Mouse (Mus musculus) liver, embryonic 11.5 days (tissue): ENCODE results near the gene Pkp3. TPM values are rescaled to one million over a fixed set of nuclear protein-coding genes. Genes with fewer than 3 reads are reported as not detected.

ENCODE experiments used
- ATAC-seq: fragments of 200-750 bp; cut with Nextera tagmentation; replicated peaks from 2 replicates; pipeline ENCODE4 v1.8.0; 2017; ENCODE audit warnings: moderate number of reproducible peaks, mild to moderate bottlenecking, moderate TSS enrichment, moderate library complexity; ENCODE audit not compliant: low FRiP score
- DNase-seq: peaks from one replicate; pipeline ENCODE4 v3.0.0-alpha.2; 2017; ENCODE audit warnings: low spot score
- H3K27ac ChIP-seq: fragments of 300-500 bp; sonication (generic); 2 replicates; pipeline ENCODE4 v1.5.1; 2014; ENCODE audit warnings: mild to moderate bottlenecking, low read depth, low read length, control low read depth
- H3K27me3 ChIP-seq: fragments of 300-500 bp; sonication (generic); replicated peaks from 2 replicates; pipeline ENCODE4 v1.6.1; 2014; ENCODE audit warnings: low read length, mixed read lengths; ENCODE audit not compliant: control insufficient read depth, insufficient read depth
- H3K36me3 ChIP-seq: fragments of 300-500 bp; sonication (generic); 2 replicates; pipeline ENCODE4 v1.6.1; 2014; ENCODE audit warnings: mild to moderate bottlenecking, low read length, moderate library complexity, mixed read lengths; ENCODE audit not compliant: control insufficient read depth, insufficient read depth
- H3K4me1 ChIP-seq: fragments of 300-500 bp; sonication (generic); replicated peaks from 2 replicates; pipeline ENCODE4 v1.6.1; 2014; ENCODE audit warnings: low read length, mixed read lengths; ENCODE audit not compliant: control insufficient read depth, insufficient read depth
- H3K4me2 ChIP-seq: fragments of 300-500 bp; sonication (generic); 2 replicates; pipeline ENCODE4 v1.6.1; 2014; ENCODE audit warnings: mild to moderate bottlenecking, control low read depth, moderate library complexity
- H3K4me3 ChIP-seq: fragments of 300-500 bp; sonication (generic); 2 replicates; pipeline ENCODE4 v1.5.1; 2014; ENCODE audit warnings: low read depth, low read length, control low read depth
- H3K9ac ChIP-seq: fragments of 300-500 bp; sonication (generic); 2 replicates; pipeline ENCODE4 v1.6.1; 2014; ENCODE audit warnings: low read depth, low read length, control low read depth
- H3K9me3 ChIP-seq: fragments of 300-500 bp; sonication (generic); 2 replicates; pipeline ENCODE4 v1.6.1; 2016; ENCODE audit warnings: low read length, inconsistent platforms, mixed read lengths; ENCODE audit not compliant: control insufficient read depth
- WGBS: fragments of 180-500 bp; shearing (Covaris S2); extraction: QIAGEN DNeasy Blood & Tissue Kit; methylation state at CpG from one replicate; pipeline ENCODE4 v1.1.7; 2014; 5-methylcytosine and 5-hydroxymethylcytosine counted together
- polyA plus RNA-seq: library from polyadenylated mRNA; unstranded; fragments of >200 nt; fragmentation: Nextera tagmentation; extraction: Ambion mirVana; gene quantifications from 2 replicates; pipeline ENCODE4 v1.2.1, GENCODE M21; 2014

The Pkp3 gene
- polyA plus RNA-seq, 1 experiment from 2014 or later: 1.9 TPM

DNA sequence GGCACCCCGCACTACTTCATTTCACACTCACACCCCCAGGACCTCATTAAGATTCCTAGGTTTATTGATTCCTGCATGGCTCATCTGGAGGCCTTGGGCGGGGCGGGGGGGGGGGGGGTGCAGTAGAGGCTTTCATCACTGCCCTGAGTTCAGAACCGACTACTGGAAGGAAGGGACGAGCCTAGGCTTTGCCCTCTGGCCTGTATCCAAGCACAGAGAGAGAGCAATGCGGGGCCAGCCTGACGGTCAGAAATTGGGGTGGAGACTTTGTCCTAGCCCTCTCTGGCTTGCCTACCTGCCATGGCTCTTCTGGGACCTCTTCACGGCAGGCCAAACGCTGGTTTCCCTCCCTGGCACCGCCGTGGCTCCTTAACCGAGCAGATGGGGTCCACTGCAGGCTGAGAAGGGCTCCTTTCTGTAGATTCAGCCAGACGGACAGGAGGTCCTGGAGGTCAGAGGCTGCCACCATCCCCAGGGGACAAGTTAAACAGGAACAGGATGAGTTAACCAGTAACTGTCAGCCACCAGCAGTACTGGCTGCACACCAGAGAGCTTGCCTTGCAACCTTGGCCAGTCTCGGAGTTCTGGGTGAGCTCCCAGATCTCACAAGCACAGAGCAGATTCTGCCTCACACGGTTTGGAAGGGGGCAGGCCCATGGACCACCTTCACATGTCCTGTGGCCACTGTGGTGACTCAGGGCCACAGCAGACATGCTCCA is 16.6 kb downstream of the Pkp3 start:
- WGBS: 59% methylated on average over 15 of the region's 15 CpGs
- Histone ChIP-seq H3K27ac (peak overlapping the region; percentile 57), H3K9me3 (no peaks in the 10 kb centered on the region), H3K27me3 (peaks cover 3% of the 10 kb centered on the region), H3K4me2 (peak overlapping the region; percentile 41), H3K9ac (peak overlapping the region; percentile 32; the same call in 1 of the 2 replicates), H3K36me3 (no peaks in the 10 kb centered on the region), H3K4me1 (peaks cover 29% of the 10 kb centered on the region), H3K4me3 (peak overlapping the region; percentile 25)
- no peak for DNase-seq
- no peak for ATAC-seq

DNA sequence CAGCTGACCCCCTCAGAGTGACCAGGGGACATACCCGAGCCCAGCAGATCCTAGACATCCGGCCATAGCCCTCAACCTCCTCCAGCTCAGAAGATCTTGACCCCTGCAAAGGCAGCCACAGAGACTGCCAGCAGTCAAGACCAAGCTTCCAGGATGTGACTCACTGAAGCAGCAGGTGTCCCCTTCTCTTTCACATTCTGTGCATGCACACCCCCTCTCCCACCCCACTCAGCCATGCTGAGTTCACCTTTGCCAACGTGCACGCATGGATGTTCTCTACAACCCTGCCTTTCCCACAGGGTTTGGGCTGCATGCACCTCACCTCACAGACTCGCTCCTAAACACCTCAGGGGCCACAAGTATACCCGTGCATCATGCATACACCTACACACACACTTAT is 18.0 kb downstream of the Pkp3 start:
- ATAC-seq: no peak
- H3K27me3 ChIP-seq: peaks cover 7% of the 10 kb centered on the region; the same call in 1 of the 2 replicates

DNA sequence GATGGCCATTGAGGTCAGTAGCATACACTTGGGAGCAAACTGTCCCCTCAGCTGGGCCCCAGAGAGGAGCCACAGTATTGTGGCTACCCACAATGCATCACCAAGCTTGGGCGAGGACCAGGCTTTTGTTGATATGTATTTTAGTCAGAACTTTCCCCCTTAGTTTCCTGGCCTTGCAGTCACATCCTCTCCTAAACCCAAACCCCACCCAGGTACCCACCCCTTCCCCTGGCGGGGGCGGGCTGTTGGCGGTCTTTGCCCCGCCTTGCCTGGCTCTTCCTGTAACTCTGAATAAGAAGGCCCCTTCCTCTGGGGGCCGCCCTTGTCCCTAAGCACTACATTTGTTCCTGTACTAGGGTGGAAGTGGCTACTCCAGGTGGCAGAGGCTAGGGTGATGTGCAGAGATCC is 18.6 kb downstream of the Pkp3 start:
- Histone ChIP-seq H3K4me1 (peaks cover 33% of the 10 kb centered on the region), H3K27ac (peak overlapping the region; percentile 60), H3K27me3 (peaks cover 7% of the 10 kb centered on the region; the same call in 1 of the 2 replicates), H3K9ac (0 out of 2 replicates have a peak overlapping the region, but pooled peaks have one; percentile 41), H3K36me3 (no peaks in the 10 kb centered on the region), H3K4me3 (peak overlapping the region; percentile 22), H3K9me3 (no peaks in the 10 kb centered on the region), H3K4me2 (peak overlapping the region; percentile 41)
- ATAC-seq (peak; percentile 64), DNase-seq (peak; percentile 71)
- 28% methylated on average over 6 of the region's 6 CpGs for WGBS

More for the DNA sequence above, 18.0 kb downstream of the Pkp3 start:
- 75% methylated on average over 6 of the region's 6 CpGs for WGBS
- DNase-seq: no peak
- Histone ChIP-seq H3K9me3 (no peaks in the 10 kb centered on the region), H3K4me1 (peaks cover 33% of the 10 kb centered on the region), H3K9ac (0 out of 2 replicates have a peak overlapping the region, but pooled peaks have one; percentile 41), H3K4me3 (peak overlapping the region; percentile 22), H3K4me2 (peak overlapping the region; percentile 41), H3K36me3 (no peaks in the 10 kb centered on the region), H3K27ac (peak overlapping the region; percentile 60)

DNA sequence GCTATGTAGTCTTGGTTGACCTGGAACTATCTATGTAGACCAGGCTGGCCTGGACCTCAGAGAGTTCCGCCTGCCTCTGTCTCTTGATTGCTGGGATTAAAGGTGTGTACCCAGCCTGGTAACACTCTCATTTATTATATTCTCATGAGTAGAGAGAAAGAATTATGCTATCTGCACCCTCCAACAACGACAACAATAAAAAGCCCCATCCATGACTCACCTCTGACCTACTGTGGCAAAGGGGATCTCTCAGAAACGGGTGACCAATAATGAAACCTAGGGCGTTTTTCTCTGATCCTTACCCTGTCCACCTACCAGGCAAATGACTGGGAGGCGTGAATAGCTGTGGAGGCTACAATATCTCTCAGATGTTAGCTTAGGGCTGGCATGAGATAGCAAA is 19.2 kb downstream of the Pkp3 start:
- no peak for ATAC-seq
- Histone ChIP-seq H3K4me3 (no peak overlapping the region), H3K36me3 (no peaks in the 10 kb centered on the region), H3K27me3 (peaks cover 10% of the 10 kb centered on the region; the same call in 1 of the 2 replicates), H3K9ac (no peak overlapping the region), H3K27ac (0 out of 2 replicates have a peak overlapping the region, but pooled peaks have one; percentile 5), H3K9me3 (no peaks in the 10 kb centered on the region), H3K4me2 (peak overlapping the region; percentile 41), H3K4me1 (peaks cover 30% of the 10 kb centered on the region)
- 74% methylated on average over 5 of the region's 5 CpGs for WGBS
- no peak for DNase-seq

DNA sequence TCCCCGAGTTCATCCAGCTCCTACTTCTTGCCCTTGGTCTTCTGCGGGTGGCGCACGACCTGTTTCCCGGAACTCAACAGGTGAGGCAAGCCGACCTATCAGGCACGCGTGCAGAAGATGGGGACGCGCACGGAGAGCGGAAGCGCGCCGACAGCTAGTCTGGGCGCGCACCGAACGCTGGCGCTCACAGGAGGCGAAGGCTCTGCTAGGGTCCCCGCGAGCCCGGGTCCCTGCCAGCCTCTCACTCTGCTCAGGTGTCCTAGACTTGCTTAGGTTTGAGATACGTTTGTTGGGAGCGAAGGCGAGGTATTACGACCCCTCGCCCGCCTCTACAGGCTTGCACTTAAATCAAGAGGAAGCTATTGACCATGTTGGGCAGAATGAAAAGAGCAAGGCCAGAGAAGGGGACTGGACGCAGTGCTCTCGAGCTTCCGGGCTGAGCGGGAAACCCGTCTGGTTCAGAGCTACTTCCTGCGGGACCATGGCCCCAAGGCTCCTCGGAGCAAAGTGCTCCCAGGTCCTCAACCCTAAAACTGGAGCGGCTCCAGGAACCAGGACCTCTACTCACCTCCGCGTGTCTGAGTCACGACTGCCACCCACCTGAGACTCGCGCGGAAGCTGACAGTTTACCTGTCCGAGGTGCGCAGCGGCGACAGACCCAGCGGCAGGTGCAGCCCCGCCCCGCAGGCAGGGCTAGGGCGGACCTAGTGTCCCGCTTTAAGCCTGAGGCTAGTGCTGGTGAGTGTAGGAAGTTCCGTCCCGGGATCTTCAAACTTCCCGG is 22.1 kb downstream of the Pkp3 start, which contains the start of gene Sigirr:
Gene Sigirr, minus strand, starts transcription at position 662 of the 781 bp plus-strand sequence.
- peak; percentile 69 for DNase-seq
- H3K4me2 ChIP-seq: peak within 1 kb of the TSS; percentile 88
- H3K4me3 ChIP-seq: peak within 1 kb of the TSS; percentile 50
- ATAC-seq: no peak
- H3K9me3 ChIP-seq: no peaks in the 10 kb centered on the region
- H3K9ac ChIP-seq: peak within 1 kb of the TSS; percentile 66
- no peak within 1 kb of the TSS for H3K27ac ChIP-seq
- WGBS: 2% methylated on average over 56 of the region's 56 CpGs
- peaks cover 10% of the 10 kb centered on the region; the same call in 1 of the 2 replicates for H3K27me3 ChIP-seq
- peaks cover 34% of the 10 kb centered on the region for H3K4me1 ChIP-seq
- H3K36me3 ChIP-seq: no peaks in the 10 kb centered on the region

DNA sequence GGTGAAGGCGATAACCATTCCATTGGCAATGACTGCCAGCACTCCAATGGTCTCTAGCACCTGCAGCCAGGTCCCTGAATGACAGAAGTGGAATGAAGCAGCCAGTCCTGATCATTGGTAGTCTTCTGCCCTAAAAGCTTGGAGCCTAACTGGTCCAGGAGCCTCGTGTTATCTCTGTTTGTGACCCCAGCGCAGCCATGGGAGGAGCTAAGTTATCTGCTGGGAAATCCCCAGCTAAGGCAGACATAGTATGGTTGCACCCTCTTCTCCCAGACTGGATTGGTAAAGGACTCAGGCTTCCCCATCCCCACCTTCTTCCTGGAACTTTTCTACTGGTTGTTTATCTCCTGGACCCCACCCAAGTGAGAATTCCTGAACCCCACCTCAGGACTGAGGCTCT is 25.1 kb downstream of the Pkp3 start:
- H3K36me3 ChIP-seq: no peaks in the 10 kb centered on the region
- H3K9me3 ChIP-seq: no peaks in the 10 kb centered on the region
- no peak overlapping the region for H3K9ac ChIP-seq
- peaks cover 17% of the 10 kb centered on the region for H3K4me1 ChIP-seq
- peak; percentile 67 for ATAC-seq
- no peak for DNase-seq
- peak overlapping the region; percentile 7; the same call in 1 of the 2 replicates for H3K27ac ChIP-seq
- H3K4me2 ChIP-seq: 0 out of 2 replicates have a peak overlapping the region, but pooled peaks have one; percentile 6
- 43% methylated on average over 3 of the region's 3 CpGs for WGBS
- H3K27me3 ChIP-seq: peaks cover 10% of the 10 kb centered on the region; the same call in 1 of the 2 replicates
- no peak overlapping the region for H3K4me3 ChIP-seq

DNA sequence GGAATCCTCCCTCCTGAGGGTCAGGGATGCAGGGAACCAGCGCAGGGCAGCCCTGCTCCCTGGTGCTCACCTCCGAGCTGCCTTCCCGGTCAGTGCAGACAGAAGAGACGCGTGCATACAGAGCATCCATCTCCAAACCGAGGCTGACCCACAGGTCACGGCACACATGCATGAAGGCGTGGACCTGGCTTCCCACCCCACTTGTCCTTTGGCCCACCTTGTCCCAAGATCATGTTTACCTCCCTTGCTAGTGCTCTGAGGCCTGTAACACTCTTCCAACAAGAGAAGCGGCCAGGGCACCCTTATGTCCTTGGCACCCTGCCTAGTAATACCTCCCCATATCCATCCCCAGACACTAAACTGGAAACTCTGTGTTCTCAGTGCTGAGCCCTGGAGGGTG is 37.9 kb downstream of the Pkp3 start:
- peaks cover 21% of the 10 kb centered on the region for H3K4me1 ChIP-seq
- H3K9me3 ChIP-seq: no peaks in the 10 kb centered on the region
- no peak overlapping the region for H3K9ac ChIP-seq
- 81% methylated on average over 9 of the region's 9 CpGs for WGBS
- H3K27ac ChIP-seq: no peak overlapping the region
- H3K4me3 ChIP-seq: no peak overlapping the region
- ATAC-seq: no peak
- DNase-seq: no peak
- H3K36me3 ChIP-seq: no peaks in the 10 kb centered on the region
- 0 out of 2 replicates have a peak, but pooled peaks cover 5% of the 10 kb centered on the region for H3K27me3 ChIP-seq
- no peak overlapping the region for H3K4me2 ChIP-seq

DNA sequence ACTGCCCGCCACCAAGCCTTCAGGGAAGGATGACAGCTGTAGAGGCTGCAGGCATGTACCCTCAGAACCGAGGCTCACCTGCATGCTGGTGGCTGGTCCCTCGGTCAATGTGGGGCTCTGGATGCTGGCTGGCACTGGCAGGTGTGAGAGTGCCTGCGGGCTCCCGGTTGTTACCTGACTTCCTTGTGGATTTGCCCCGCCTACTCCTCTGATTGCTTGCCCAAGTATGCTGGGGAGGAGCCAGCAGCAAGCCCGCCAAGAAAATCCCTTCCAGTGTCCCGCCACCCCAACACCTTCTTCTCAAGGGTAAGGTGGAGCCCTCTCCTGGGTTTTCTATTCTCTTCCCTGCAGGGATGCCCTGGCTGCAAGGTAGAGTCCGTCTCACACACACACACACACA is 39.6 kb downstream of the Pkp3 start, which contains the start of gene Ano9:
Gene Ano9, minus strand, starts transcription at position 171 of the 400 bp plus-strand sequence.
- Histone ChIP-seq H3K27ac (no peak within 1 kb of the TSS), H3K9me3 (no peaks in the 10 kb centered on the region), H3K4me3 (no peak within 1 kb of the TSS), H3K27me3 (0 out of 2 replicates have a peak, but pooled peaks cover 5% of the 10 kb centered on the region), H3K4me1 (peaks cover 30% of the 10 kb centered on the region), H3K9ac (no peak within 1 kb of the TSS), H3K4me2 (no peak within 1 kb of the TSS), H3K36me3 (no peaks in the 10 kb centered on the region)
- DNase-seq: no peak
- 28% methylated on average over 9 of the region's 9 CpGs for WGBS
- no peak for ATAC-seq
